Mouse (Mus musculus): Measurements from ENCODE around the gene Mptx1. TPM values are rescaled to one million over a fixed set of nuclear protein-coding genes. Genes with fewer than 3 reads are reported as not detected.
"Not testable (repeated sequence)": the region's sequence is repeated elsewhere in the genome, so short reads cannot be mapped to it uniquely, and the experiment has no call there.

Mptx1 gene
- polyA plus RNA-seq (2016; fragmentation: Nextera tagmentation; extraction: Ambion mirVana) = not detected in 2 replicates

GRCm38 (mm10) chr1:174330218-174330617 lies at the start of gene Mptx1:
Mptx1 (plus strand) TSS chr1:174330518.
- no peak within 1 kb of the TSS for H3K9ac ChIP-seq
- no peaks in the 10 kb centered on the region for H3K9me3 ChIP-seq
- no peak within 1 kb of the TSS for H3K4me2 ChIP-seq (replicated peaks)
- no peaks in the 10 kb centered on the region for H3K27me3 ChIP-seq
- H3K4me1 ChIP-seq = no peaks in the 10 kb centered on the region
- H3K4me3 ChIP-seq = no peak within 1 kb of the TSS
- H3K36me3 ChIP-seq = no peaks in the 10 kb centered on the region
- no peak for ATAC-seq (ENCODE audit: insufficient number of reproducible peaks, insufficient read depth, low FRiP score, low TSS enrichment)
- no peak within 1 kb of the TSS for H3K27ac ChIP-seq

DNA sequence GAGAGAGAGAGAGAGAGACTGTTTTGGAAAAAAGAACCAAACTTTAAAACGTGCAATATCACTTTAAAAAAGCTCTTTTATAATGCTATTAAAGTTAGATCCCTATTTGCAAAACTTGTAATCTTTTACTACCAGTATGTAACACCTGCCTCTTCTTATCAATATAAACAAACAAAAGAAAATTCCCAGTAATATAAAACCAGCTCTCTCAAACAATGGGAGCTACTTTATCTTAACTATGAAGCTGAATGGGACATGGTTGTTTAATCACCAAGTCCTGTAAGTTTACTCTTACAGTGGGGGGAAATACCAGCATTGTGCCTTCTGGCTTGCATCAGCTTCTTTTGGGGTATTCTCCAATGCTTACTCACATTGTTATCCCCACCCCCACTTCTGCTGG lies 27.2 kb upstream of the Mptx1 start:
- ATAC-seq (ENCODE audit: insufficient number of reproducible peaks, insufficient read depth, low FRiP score, low TSS enrichment) = no peak
- Histone ChIP-seq H3K9me3 (no peaks in the 10 kb centered on the region), H3K4me3 (no peak overlapping the region), H3K36me3 (no peaks in the 10 kb centered on the region), H3K27me3 (no peaks in the 10 kb centered on the region), H3K4me1 (no peaks in the 10 kb centered on the region), H3K27ac (no peak overlapping the region), H3K9ac (no peak overlapping the region), H3K4me2 (replicated peaks) (no peak overlapping the region)
- 50% methylated on average over 1 of the region's 1 CpGs for WGBS

- Histone ChIP-seq H3K4me1 (no peaks in the 10 kb centered on the region), H3K9me3 (no peaks in the 10 kb centered on the region), H3K27me3 (no peaks in the 10 kb centered on the region), H3K4me2 (replicated peaks) (no peak overlapping the region), H3K36me3 (no peaks in the 10 kb centered on the region), H3K27ac (no peak overlapping the region), H3K9ac (no peak overlapping the region), H3K4me3 (no peak overlapping the region)
- ATAC-seq (ENCODE audit: insufficient number of reproducible peaks, insufficient read depth, low FRiP score, low TSS enrichment) = no peak
- 82% methylated on average over 2 of the region's 2 CpGs for WGBS
These were observed 13.0 kb upstream of the Mptx1 start for GRCm38 (mm10) chr1:174317308-174317707.

DNA sequence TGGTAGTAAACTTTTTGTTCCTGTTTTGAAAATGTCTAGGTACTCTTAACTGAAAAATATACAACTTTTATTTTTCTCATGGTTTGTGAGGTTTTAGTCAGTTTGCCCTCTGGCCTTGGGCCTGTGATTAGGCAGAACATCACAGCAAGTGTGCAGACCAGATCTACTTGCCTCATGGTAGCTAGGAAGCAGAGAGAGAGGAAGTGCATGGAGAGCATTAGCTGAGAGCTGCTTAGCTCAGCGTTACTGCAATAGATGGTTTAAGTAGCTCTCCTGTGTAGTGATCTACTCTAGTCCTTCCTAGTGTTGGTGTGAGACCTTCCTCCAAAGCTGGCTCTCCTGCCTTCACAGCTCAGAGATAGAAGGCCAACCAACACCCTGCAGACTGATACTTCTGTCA lies 23.3 kb downstream of the Mptx1 start:
- not testable (repeated sequence) for H3K4me3 ChIP-seq; H3K27ac ChIP-seq; H3K9ac ChIP-seq; H3K4me1 ChIP-seq; H3K27me3 ChIP-seq; H3K9me3 ChIP-seq; H3K36me3 ChIP-seq; ATAC-seq (ENCODE audit: insufficient number of reproducible peaks, insufficient read depth, low FRiP score, low TSS enrichment); H3K4me2 ChIP-seq (replicated peaks)
- 81% methylated on average over 1 of the region's 1 CpGs for WGBS

GRCm38 (mm10) chr1:174354640-174355039 lies 24.3 kb downstream of the Mptx1 start:
- WGBS = 75% methylated on average over 5 of the region's 5 CpGs
- ATAC-seq (ENCODE audit: insufficient number of reproducible peaks, insufficient read depth, low FRiP score, low TSS enrichment) = no peak

DNA sequence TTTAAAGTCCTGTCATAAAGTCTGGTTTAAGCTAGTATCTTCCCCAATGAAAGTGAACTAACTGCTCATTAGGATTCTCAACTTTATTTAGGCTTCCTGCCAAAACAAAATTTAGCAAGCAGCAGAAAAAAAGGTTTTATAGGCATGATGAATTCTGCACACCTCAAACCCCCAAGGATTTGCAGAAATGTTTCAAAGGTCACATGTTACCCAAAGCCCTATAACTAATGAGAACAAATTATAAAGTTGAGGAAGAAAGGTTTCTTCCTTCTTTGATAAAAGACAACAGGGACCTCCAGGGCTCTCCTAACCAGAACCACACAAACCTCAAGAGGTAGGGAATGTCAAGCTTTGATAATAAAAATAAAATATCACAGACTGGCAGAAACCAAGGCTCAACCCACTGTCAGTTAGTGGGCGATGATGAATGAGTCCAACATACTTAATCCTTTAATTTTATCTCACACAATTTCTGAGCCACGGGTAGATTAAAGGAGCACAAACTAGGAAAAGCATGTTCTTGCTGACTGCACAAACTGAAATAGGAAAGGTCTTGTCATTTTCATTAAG lies 34.6 kb downstream of the Mptx1 start, which contains the start of gene Olfr417:
Olfr417 (plus strand) TSS at position 241 of the 570 bp plus-strand sequence.
- no peaks in the 10 kb centered on the region for H3K9me3 ChIP-seq
- 66% methylated on average over 2 of the region's 2 CpGs for WGBS

More at GRCm38 (mm10) chr1:174354640-174355039, 24.3 kb downstream of the Mptx1 start:
- Histone ChIP-seq H3K36me3 (no peaks in the 10 kb centered on the region), H3K27ac (no peak overlapping the region), H3K4me3 (no peak overlapping the region), H3K27me3 (no peaks in the 10 kb centered on the region), H3K9me3 (no peaks in the 10 kb centered on the region), H3K4me1 (no peaks in the 10 kb centered on the region), H3K9ac (no peak overlapping the region), H3K4me2 (replicated peaks) (no peak overlapping the region)

GRCm38 (mm10) chr1:174373799-174374198 lies 43.5 kb downstream of the Mptx1 start:
- Histone ChIP-seq H3K36me3 (no peaks in the 10 kb centered on the region), H3K9me3 (no peaks in the 10 kb centered on the region), H3K27me3 (no peaks in the 10 kb centered on the region), H3K9ac (no peak overlapping the region), H3K4me1 (no peaks in the 10 kb centered on the region), H3K4me2 (replicated peaks) (no peak overlapping the region), H3K27ac (no peak overlapping the region), H3K4me3 (no peak overlapping the region)
- no peak for ATAC-seq (ENCODE audit: insufficient number of reproducible peaks, insufficient read depth, low FRiP score, low TSS enrichment)
- 90% methylated on average over 3 of the region's 3 CpGs for WGBS

More for the DNA sequence above, 34.6 kb downstream of the Mptx1 start, which contains the start of gene Olfr417:
- Histone ChIP-seq H3K36me3 (no peaks in the 10 kb centered on the region), H3K27ac (no peak within 1 kb of the TSS), H3K4me1 (no peaks in the 10 kb centered on the region), H3K9ac (no peak within 1 kb of the TSS), H3K4me3 (no peak within 1 kb of the TSS), H3K4me2 (replicated peaks) (no peak within 1 kb of the TSS), H3K27me3 (no peaks in the 10 kb centered on the region)
- ATAC-seq (ENCODE audit: insufficient number of reproducible peaks, insufficient read depth, low FRiP score, low TSS enrichment) = no peak

Other genes starting within 250 kb of the Mptx1 start
- gene Olfr429, start 246.2 kb upstream of the Mptx1 start, polyA plus RNA-seq (2016; fragmentation: Nextera tagmentation; extraction: Ambion mirVana) = not detected in 2 replicates
- gene Olfr427, start 233.6 kb upstream of the Mptx1 start, polyA plus RNA-seq (2016; fragmentation: Nextera tagmentation; extraction: Ambion mirVana) = not detected in 2 replicates
- 0.22 and 0.79 TPM in 2 replicates for gene Olfr231, start 209.4 kb upstream of the Mptx1 start, polyA plus RNA-seq (2016; fragmentation: Nextera tagmentation; extraction: Ambion mirVana)
- gene Olfr424, start 199.0 kb upstream of the Mptx1 start, polyA plus RNA-seq (2016; fragmentation: Nextera tagmentation; extraction: Ambion mirVana) = not detected in 2 replicates
- gene Olfr420, start 174.9 kb upstream of the Mptx1 start, polyA plus RNA-seq (2016; fragmentation: Nextera tagmentation; extraction: Ambion mirVana) = 0.08 TPM in 1 of 2 replicates, not detected in the other
- gene Spta1, start 157.7 kb upstream of the Mptx1 start, polyA plus RNA-seq (2016; fragmentation: Nextera tagmentation; extraction: Ambion mirVana) = 0.93 and 1.3 TPM in 2 replicates
- gene Olfr419, start 78.5 kb upstream of the Mptx1 start, polyA plus RNA-seq (2016; fragmentation: Nextera tagmentation; extraction: Ambion mirVana) = not detected in 2 replicates
- not detected in 2 replicates for gene Olfr417, start 34.6 kb downstream of the Mptx1 start, polyA plus RNA-seq (2016; fragmentation: Nextera tagmentation; extraction: Ambion mirVana)
- not detected in 2 replicates for gene Olfr248, start 60.5 kb downstream of the Mptx1 start, polyA plus RNA-seq (2016; fragmentation: Nextera tagmentation; extraction: Ambion mirVana)
- not detected in 2 replicates for gene Olfr414, start 93.5 kb downstream of the Mptx1 start, polyA plus RNA-seq (2016; fragmentation: Nextera tagmentation; extraction: Ambion mirVana)
- not detected in 2 replicates for gene Olfr220, start 111.6 kb downstream of the Mptx1 start, polyA plus RNA-seq (2016; fragmentation: Nextera tagmentation; extraction: Ambion mirVana)
- gene Fmn2, start 171.3 kb downstream of the Mptx1 start, polyA plus RNA-seq (2016; fragmentation: Nextera tagmentation; extraction: Ambion mirVana) = 3.1 and 3.4 TPM in 2 replicates